1 mouse cellular context compared by ENCODE assay signal in the genomic region with DNA sequence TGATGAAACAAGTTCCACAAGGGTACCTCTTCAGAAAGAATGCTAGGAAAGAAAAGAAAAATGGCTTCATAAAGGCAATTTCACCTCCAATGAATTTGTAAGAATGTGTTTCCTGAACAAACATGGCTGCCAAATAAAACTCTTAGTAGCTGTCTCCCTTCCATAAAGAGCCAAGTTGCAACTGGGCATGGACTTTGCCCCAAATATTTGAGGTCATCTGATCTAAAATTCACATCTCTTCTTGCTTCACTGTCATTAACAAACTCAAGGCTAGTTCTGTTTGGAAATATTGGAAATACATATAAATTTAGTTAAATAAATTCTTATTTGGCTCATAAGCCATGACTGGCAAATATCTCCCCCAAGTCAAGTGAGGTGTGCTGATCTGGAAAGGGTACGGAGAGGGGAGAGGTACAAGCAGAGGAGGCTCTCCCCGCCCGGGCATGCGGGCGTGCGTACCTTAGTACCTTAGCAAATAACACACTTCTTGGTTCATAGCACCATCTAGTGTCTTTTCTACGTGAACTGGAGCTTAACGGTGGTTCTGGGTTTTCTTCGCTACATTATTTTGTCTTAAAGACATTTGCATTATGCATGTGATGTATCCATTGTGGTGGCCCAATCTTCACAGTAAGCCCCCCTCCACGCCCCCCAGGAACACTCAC.
TF ChIP-seq lines count a peak whose summit lies in the region.

No protein-coding gene starts in this region.

TF ChIP-seq in CH12.LX, 34 proteins besides CTCF, POLR2A, EP300 and RAD21 (continued from another document):
- peak; percentile 63; the same call in 1 of the 2 replicates for TF ChIP-seq E2F4 (IDR thresholded peaks at IDR 0.05; ENCODE audit: insufficient replicate concordance, low read depth, low read length)
- peak; percentile 84; the same call in 1 of the 2 replicates for TF ChIP-seq UBTF (IDR thresholded peaks at IDR 0.05; ENCODE audit: low read depth, low read length)
- no peak for TF ChIP-seq USF1 (IDR thresholded peaks at IDR 0.05; ENCODE audit: low read depth, low read length)
- TF ChIP-seq CHD1 (IDR thresholded peaks at IDR 0.05; ENCODE audit: low read depth, low read length): 0 out of 2 replicates have a peak, but pooled peaks have one; percentile 38
- no peak; the same call in 1 of the 2 replicates for TF ChIP-seq HCFC1 (IDR thresholded peaks at IDR 0.05; ENCODE audit: low read depth, low read length)
- peak; percentile 97 for TF ChIP-seq SMC3 (IDR thresholded peaks at IDR 0.05; ENCODE audit: low read depth, low read length)
- no peak for TF ChIP-seq ZKSCAN1 (IDR thresholded peaks at IDR 0.05; ENCODE audit: borderline replicate concordance, low read depth, low read length)
- TF ChIP-seq MEF2A (IDR thresholded peaks at IDR 0.05; ENCODE audit: borderline replicate concordance, low read depth, low read length): 0 out of 2 replicates have a peak, but pooled peaks have one; percentile 64
- peak; percentile 76 for TF ChIP-seq MAX (IDR thresholded peaks at IDR 0.05; ENCODE audit: low read length)
- TF ChIP-seq ETS1 (conservative IDR thresholded peaks at IDR 0.05; ENCODE audit: low read depth, low read length): peak; percentile 45; the same call in 1 of the 2 replicates
- TF ChIP-seq MXI1 (IDR thresholded peaks at IDR 0.05; ENCODE audit: low read depth, low read length): peak; percentile 57; the same call in 1 of the 2 replicates
- peak; percentile 96 for TF ChIP-seq ZC3H11A (IDR thresholded peaks at IDR 0.05; ENCODE audit: low read depth, low read length)
TF ChIP-seq in CH12.LX: peak in this region for 22.
